Mouse (Mus musculus) liver, adult 10 weeks (tissue): ENCODE results near the gene Rybp. TPM values are rescaled to one million over a fixed set of nuclear protein-coding genes. Genes with fewer than 3 reads are reported as not detected.

Experiments
- polyA plus RNA-seq: library from polyadenylated mRNA; stranded (reverse); fragments of 350-450 nt; fragmentation: Illumina TruSeq; extraction: RNeasy Lipid Tissue Mini Kit (QIAGEN cat#74804); gene quantifications from one replicate; pipeline ENCODE4 v1.2.3, GENCODE M21; 2014; ENCODE audit warnings: low read depth, low replicate concordance

The Rybp gene
- 17.9 TPM for polyA plus RNA-seq

GRCm38 (mm10) chr6:100287334-100288015 is at the start of gene Rybp:
TSS of gene Rybp (minus strand) at chr6:100287485.

